Mouse (Mus musculus) lung, adult 2 months (tissue): Measurements from ENCODE around the gene Prpf40b. TPM values are rescaled to one million over a fixed set of nuclear protein-coding genes. Genes with fewer than 3 reads are reported as not detected.
"Not testable (repeated sequence)": the region's sequence is repeated elsewhere in the genome, so short reads cannot be mapped to it uniquely, and the experiment has no call there.

ENCODE experiments used
- DNase-seq: peaks from one replicate; pipeline ENCODE4 v3.0.0; 2022
- H3K4me1 ChIP-seq: fragments of 200-500 bp; 2 replicates; pipeline ENCODE4 v1.6.1; 2011; ENCODE audit warnings: low read length; ENCODE audit not compliant: control insufficient read depth, insufficient read depth
- H3K4me3 ChIP-seq: fragments of 200-500 bp; replicated peaks from 2 replicates; pipeline ENCODE3; 2011; ENCODE audit warnings: low read depth, mild to moderate bottlenecking, control low read depth, low read length; ENCODE audit errors: extremely low read depth
- CTCF ChIP-seq: fragments of 200-500 bp; IDR thresholded peaks from 2 replicates; pipeline ENCODE4 v1.5.1; 2011; ENCODE audit warnings: mild to moderate bottlenecking, low read length, control low read depth; ENCODE audit not compliant: insufficient read depth
- POLR2A ChIP-seq: fragments of 200-500 bp; IDR thresholded peaks from 2 replicates; pipeline ENCODE4 v1.6.1; 2011; ENCODE audit warnings: low read depth, mild to moderate bottlenecking, control low read depth, low read length, borderline replicate concordance; ENCODE audit errors: extremely low read depth
- WGBS: fragments of 180-500 bp; shearing (Covaris S2); methylation state at CpG from one replicate; pipeline ENCODE4 v1.1.7; 2018; 5-methylcytosine and 5-hydroxymethylcytosine counted together
- polyA plus RNA-seq: library from polyadenylated mRNA; depleted of rRNA; stranded (reverse); fragments of >200 nt; gene quantifications from 2 replicates; pipeline ENCODE4 v1.2.3, GENCODE M21; 2012; rRNA removed

Prpf40b gene
- 68.1 and 76.5 TPM in 2 replicates for polyA plus RNA-seq

DNA sequence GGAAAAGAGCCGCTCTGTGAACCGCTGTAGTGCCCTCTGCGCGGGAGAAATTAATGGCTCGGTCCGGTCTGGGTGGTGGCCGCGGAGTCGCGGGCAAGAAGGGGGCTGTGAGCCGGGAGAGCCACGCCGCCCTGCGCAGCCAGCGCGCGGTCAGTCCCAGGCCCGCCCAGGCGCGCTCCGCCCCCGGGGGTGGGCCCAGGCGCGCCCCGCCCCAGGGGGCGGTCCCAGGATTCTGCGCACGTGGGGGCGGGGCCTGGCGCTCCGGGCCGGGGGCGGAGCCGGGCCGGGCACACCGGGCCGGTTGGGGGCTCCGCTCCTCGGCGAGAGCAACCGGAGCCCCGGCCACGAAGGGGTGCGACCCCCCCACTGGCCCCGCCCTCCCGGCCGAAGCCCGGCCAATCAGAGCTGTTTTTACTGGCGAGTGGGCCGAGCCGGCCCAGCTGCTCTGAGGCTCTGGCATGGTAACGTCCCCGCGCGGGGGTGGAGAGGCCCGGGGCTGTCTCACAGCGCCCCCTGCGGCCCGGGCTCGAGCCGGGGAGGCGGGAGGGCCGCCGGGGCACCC, at the start of gene Prpf40b:
Gene Prpf40b (plus strand): TSS at position 275 of the 562 bp plus-strand sequence.
- Histone ChIP-seq H3K4me3 (peak within 1 kb of the TSS; percentile 74), H3K4me1 (no peaks in the 10 kb centered on the region; the same call in 1 of the 2 replicates)
- TF ChIP-seq CTCF, result no peak
- peak; percentile 38; the same call in 1 of the 2 replicates for TF ChIP-seq POLR2A
- peak; percentile 94 for DNase-seq
- WGBS, result under 1% methylated on average over 57 of the region's 64 CpGs

DNA sequence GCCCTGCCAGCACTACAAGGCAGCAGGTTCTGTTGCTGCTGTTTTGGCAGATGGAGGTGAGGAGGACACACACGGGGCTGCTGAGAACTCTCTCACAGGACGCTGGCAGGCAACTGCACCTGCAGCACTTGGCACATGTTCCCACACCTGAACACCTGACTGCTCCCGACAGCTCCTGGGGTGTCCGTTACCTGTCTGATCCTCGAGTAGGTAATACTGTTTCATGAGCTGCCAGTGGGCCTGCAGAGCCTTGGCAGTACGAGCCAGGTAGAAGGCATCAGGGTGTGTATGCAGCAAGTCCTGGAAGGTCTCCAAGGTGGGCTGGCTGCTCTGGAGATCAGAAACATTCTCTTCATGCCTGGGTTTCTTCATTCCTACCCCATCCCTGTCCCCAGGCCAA, 48.2 kb upstream of the Prpf40b start:
- not testable (repeated sequence) for H3K4me1 ChIP-seq, DNase-seq, H3K4me3 ChIP-seq
- 88% methylated on average over 6 of the region's 6 CpGs for WGBS

DNA sequence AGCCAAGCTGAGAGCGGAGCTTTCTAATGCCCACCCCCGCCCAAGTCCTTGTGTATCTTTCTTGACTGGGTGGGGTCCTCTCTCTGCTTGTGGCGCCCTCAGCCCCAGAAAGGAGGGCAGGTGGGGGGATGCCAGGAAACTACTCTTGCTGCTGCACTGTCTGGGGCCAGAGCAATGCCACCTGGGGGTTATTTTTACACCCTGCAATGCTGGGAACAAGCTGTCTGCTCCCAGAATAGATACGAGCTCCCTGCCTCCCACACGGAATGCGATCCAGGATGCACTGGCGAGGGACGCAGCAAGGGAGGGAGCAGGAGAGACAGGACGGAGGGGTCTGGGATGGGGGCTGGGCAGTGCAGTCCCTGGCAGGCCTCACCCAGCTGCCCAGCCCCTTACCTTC, 45.9 kb upstream of the Prpf40b start:
- Histone ChIP-seq H3K4me1 (no peaks in the 10 kb centered on the region), H3K4me3 (no peak overlapping the region)
- WGBS, result 76% methylated on average over 9 of the region's 9 CpGs
- TF ChIP-seq CTCF (no peak), POLR2A (no peak)
- no peak for DNase-seq

DNA sequence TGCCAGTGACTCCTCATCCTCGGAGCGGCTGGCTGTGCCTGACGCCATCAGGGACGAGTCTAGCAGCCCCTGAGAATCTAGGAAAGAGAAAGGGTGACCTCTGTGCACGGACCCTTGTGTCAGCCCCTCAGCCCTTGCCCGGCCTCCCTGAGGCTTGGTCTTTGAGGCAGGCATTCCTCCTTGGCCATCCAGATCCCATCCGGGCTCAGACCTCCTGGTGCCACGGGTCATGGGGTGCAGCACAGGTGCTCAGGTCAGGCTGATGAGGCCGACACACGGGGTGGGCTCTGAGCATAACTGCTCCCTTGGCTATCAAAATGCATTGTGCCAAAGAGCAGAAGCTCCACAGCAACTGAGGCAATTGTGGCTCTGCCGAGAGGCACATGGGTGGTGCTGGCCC, 44.9 kb upstream of the Prpf40b start:
- H3K4me1 ChIP-seq, result no peaks in the 10 kb centered on the region
- no peak for DNase-seq
- 93% methylated on average over 11 of the region's 11 CpGs for WGBS
- H3K4me3 ChIP-seq, result no peak overlapping the region
- TF ChIP-seq POLR2A (no peak), CTCF (no peak)

DNA sequence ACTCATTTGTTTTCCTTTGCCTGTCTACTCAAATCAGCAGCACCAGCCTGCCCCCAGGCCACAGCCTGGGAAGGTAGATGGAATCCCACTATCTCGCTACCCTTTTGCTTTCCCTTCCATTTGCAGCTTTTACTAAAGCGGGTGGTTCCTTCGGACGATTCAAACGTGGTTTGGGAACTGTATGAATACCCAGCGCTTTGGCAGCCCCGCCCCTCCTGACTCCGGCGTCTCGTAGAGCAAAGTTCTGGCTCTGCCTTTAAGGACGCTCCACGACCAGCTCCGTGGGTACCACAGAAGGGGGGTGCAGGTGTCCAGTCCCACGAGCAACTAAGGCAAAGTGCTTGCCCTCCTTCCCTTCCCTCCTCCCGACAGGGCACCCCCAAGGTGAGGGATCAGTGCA, 43.8 kb upstream of the Prpf40b start:
- H3K4me3 ChIP-seq, result peak overlapping the region; percentile 54
- WGBS, result 1% methylated on average over 14 of the region's 15 CpGs
- H3K4me1 ChIP-seq, result not testable (repeated sequence)
- DNase-seq, result peak; percentile 36

DNA sequence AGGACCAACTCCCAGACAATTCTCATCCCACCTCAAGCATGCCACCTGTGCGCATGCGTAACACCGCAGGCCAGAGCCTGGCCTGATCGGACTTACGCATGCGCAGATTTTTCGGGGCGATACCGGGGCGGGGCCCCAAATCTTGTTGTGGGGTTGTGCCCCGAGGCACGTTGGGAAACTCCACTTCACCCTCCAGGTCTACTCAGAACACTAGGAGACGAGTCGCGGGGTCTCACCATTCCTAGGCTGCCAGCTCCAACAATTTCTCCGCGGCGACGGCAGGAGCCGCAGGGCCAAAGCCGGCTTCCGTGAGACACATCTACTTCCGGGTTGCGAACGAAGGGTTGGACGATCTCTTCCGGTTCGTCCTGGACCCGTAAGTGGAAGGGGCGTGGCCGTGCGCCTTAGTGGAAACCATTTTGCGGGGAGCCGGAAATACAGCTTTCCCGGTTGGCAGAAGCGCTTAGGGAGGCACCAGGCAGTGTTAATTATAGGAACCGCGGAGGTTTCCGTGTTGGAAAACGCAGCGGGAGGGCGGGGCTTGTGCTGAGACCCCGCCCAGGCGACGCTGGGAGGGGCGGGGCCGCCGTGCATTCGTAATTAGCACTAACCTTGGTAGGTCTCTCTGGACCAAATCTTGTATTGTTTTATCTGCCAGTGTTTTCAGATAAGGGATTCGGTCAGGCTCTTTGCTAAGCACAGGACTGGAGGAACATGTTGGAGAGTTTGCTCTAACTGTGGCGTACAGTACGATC, 43.1 kb upstream of the Prpf40b start, which contains the start of gene Mcrs1:
Gene Mcrs1 (minus strand): TSS at position 336 of the 755 bp plus-strand sequence.
- Histone ChIP-seq H3K4me3 (peak within 1 kb of the TSS; percentile 83), H3K4me1 (no peaks in the 10 kb centered on the region)
- under 1% methylated on average over 52 of the region's 52 CpGs for WGBS
- peak; percentile 97 for DNase-seq
- peak; percentile 77 for TF ChIP-seq POLR2A
- TF ChIP-seq CTCF, result no peak

DNA sequence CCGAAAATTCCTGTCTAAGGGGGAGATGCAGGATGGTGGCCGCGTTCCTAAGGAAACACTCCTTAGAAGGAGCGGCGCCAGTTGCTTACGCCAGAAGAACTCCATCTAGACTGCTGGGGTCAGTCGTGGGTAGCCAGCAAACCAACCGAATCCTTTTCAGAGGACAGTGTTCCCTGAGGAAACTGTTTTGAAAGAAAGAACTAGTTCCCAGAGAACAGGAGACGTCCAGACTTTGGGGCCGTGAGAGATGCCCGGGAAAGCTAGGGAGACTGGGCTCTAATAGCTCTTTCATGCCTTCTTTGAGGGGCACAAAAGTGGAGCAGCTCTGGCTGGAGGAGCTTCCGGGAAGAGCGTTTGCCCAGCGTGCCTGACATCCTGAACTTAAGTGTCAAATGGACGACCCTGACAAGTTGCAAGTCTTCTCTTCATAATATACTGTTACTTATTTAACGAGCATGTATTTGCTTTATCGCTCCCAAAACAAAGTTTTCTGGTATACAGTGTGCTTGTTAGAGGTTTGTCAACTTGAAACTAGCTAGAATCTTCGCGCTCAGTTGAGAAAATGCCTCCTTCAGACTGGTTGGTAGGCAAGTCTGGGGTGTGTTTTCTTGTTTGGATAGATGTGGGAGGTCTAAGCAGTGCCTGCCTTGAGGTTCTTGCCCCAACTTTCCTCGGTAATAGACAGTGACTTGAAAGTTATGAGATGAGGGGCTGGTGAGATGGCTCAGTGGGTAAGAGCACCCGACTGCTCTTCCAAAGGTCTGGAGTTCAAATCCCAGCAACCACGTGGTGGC, 42.3 kb upstream of the Prpf40b start:
- 3% methylated on average over 22 of the region's 22 CpGs for WGBS
- no peak for DNase-seq
- TF ChIP-seq POLR2A (no peak), CTCF (no peak)

DNA sequence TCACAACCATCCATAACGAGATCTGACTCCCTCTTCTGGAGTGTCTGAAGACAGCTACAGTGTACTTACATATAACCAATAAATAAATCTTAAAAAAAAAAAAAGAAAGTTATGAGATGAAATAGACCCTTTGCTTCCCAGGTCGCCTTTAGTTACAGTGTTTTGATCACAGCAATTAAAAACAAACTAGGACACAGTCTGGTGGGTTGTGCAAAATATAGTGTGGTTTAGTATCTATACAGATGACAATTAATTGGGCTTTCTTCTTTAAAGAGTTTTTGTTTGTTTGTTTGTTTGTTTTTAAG, 41.8 kb upstream of the Prpf40b start:
- not testable (repeated sequence) for H3K4me3 ChIP-seq, DNase-seq, H3K4me1 ChIP-seq
- 40% methylated on average over 2 of the region's 2 CpGs for WGBS

More for the DNA sequence above, 42.3 kb upstream of the Prpf40b start:
- Histone ChIP-seq H3K4me3 (peak overlapping the region; percentile 83), H3K4me1 (no peaks in the 10 kb centered on the region)

DNA sequence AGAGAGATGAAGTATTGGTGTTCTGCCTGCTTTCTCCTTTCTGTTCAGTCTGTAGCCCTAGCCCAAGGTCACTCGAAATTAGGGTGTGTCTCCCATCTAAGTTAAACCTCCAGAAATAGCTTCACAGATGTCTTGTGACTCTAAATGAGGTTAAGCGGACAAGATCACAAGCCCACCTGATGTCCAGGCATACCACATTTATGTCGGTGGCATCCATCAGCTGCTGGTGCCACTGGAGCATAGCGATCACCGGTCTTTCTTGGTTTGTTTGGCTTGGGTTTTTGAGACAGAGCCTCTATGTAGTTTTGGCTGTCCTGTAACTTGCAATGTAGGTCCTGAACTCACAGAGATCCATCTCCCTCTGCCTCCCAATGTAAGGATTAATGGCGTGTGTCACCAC, 41.1 kb upstream of the Prpf40b start:
- H3K4me1 ChIP-seq, result no peaks in the 10 kb centered on the region
- DNase-seq, result no peak
- TF ChIP-seq POLR2A, result no peak
- no peak for TF ChIP-seq CTCF
- H3K4me3 ChIP-seq, result no peak overlapping the region
- 92% methylated on average over 6 of the region's 6 CpGs for WGBS

DNA sequence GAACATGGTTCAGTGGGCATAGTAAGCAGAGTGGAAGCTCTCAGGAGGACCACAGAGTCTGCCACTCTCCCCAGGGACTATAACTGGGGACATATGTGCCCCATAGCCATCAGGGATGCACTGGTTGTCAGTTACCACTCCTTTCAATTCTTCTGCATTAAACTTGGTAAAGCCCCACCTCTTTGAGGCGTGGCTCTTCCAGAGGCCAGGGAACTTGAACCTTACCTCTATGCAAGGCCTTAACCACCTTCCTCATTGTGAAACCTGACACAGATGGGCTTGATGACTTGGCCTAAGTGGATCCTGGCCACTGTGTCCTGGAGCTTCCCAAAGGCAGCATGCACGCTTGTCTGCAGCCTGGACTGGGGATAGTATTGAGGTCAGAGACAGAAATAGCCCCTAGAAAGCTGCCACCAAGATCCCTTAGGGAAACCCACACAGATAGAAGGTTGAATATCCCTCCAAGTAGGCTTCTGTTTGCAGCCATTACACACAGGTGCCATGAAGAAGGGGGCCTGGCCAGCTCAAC, 40.3 kb upstream of the Prpf40b start:
- DNase-seq, result no peak
- H3K4me3 ChIP-seq, result no peak overlapping the region
- TF ChIP-seq POLR2A (no peak), CTCF (no peak)
- 80% methylated on average over 2 of the region's 2 CpGs for WGBS
- peaks cover 3% of the 10 kb centered on the region; the same call in 1 of the 2 replicates for H3K4me1 ChIP-seq
